Mouse (Mus musculus) naive thymus-derived CD4-positive, alpha-beta T cell, adult 2 months (primary cell): ENCODE data around the gene Nop2.
A peak's percentile ranks its signal among the peaks of the same experiment; 100 is the strongest.

Source experiments
- DNase-seq: peaks from one replicate; pipeline ENCODE4 v3.0.0-alpha.2; 2011; ENCODE audit warnings: low read depth

Nop2 gene

GRCm38 (mm10) chr6:125109371-125109770, 22.3 kb upstream of the Nop2 start:
- no peak for DNase-seq

- DNase-seq = peak; percentile 58
These were observed 20.8 kb upstream of the Nop2 start for GRCm38 (mm10) chr6:125110927-125111326.

GRCm38 (mm10) chr6:125112553-125112952, 19.2 kb upstream of the Nop2 start:
- no peak for DNase-seq

- DNase-seq = no peak
These were observed 12.3 kb upstream of the Nop2 start for GRCm38 (mm10) chr6:125119387-125119786.

- DNase-seq = no peak
These were observed 3.0 kb upstream of the Nop2 start for GRCm38 (mm10) chr6:125128724-125129123.

GRCm38 (mm10) chr6:125129710-125130402, 1.9 kb upstream of the Nop2 start:
- DNase-seq = no peak

GRCm38 (mm10) chr6:125132470-125132869, 761 bp downstream of the Nop2 start:
- no peak for DNase-seq

- DNase-seq = peak; percentile 71
These were observed 5.4 kb downstream of the Nop2 start for GRCm38 (mm10) chr6:125137002-125137671.

- DNase-seq = no peak
These were observed 8.0 kb downstream of the Nop2 start for GRCm38 (mm10) chr6:125139747-125140146.

- DNase-seq = no peak
These were observed 10.7 kb downstream of the Nop2 start for GRCm38 (mm10) chr6:125142436-125142835.

GRCm38 (mm10) chr6:125143128-125143527, 11.4 kb downstream of the Nop2 start:
- DNase-seq = no peak

- no peak for DNase-seq
These were observed 12.2 kb downstream of the Nop2 start for GRCm38 (mm10) chr6:125143904-125144303.

- DNase-seq = peak; percentile 87
These were observed 13.3 kb downstream of the Nop2 start, which contains the start of gene Iffo1 for GRCm38 (mm10) chr6:125145001-125145400. Iffo1 (plus strand) TSS chr6:125145241.

- DNase-seq = no peak
These were observed 13.8 kb downstream of the Nop2 start for GRCm38 (mm10) chr6:125145479-125145951.

GRCm38 (mm10) chr6:125146148-125146547, 14.4 kb downstream of the Nop2 start:
- no peak for DNase-seq

- DNase-seq = no peak
These were observed 15.1 kb downstream of the Nop2 start for GRCm38 (mm10) chr6:125146797-125147196.

- DNase-seq = no peak
These were observed 15.6 kb downstream of the Nop2 start for GRCm38 (mm10) chr6:125147329-125147728.

- DNase-seq = no peak
These were observed 16.7 kb downstream of the Nop2 start for GRCm38 (mm10) chr6:125148251-125148925.

GRCm38 (mm10) chr6:125148926-125149568, 17.3 kb downstream of the Nop2 start:
- no peak for DNase-seq

GRCm38 (mm10) chr6:125149569-125149950, 17.9 kb downstream of the Nop2 start:
- DNase-seq = no peak

- DNase-seq = no peak
These were observed 20.7 kb downstream of the Nop2 start for GRCm38 (mm10) chr6:125152212-125153017.

GRCm38 (mm10) chr6:125153018-125153389, 21.3 kb downstream of the Nop2 start:
- no peak for DNase-seq
